Mouse (Mus musculus) megakaryocyte, embryonic 14.5 days (primary cell): ENCODE measurements around the gene Stap2.

Source experiments
- FLI1 ChIP-seq: IDR thresholded peaks from 2 replicates; pipeline ENCODE4 v1.6.1; 2012; ENCODE audit warnings: low read length, inconsistent platforms, mixed read lengths
- GATA1 ChIP-seq: IDR thresholded peaks from 3 replicates; pipeline ENCODE4 v1.6.1; 2012; ENCODE audit warnings: mixed read lengths, low read length, inconsistent platforms, borderline replicate concordance

- TF ChIP-seq GATA1 (no peak), FLI1 (no peak)
Observed at GRCm38 (mm10) chr17:55999794-56000499, 5.4 kb downstream of the Stap2 start.
